Mouse (Mus musculus) forebrain, embryonic 10.5 days (tissue): ENCODE measurements around the gene Ptpru. TPM values are rescaled to one million over a fixed set of nuclear protein-coding genes. Genes with fewer than 3 reads are reported as not detected.

Experiments used
- DNase-seq: peaks from one replicate; pipeline ENCODE4 v3.0.0-alpha.2; 2017; ENCODE audit warnings: low spot score; ENCODE audit errors: extremely low spot score
- H3K27ac ChIP-seq: fragments of 300-500 bp; sonication (generic); 2 replicates; pipeline ENCODE4 v1.5.1; 2016; ENCODE audit warnings: mild to moderate bottlenecking
- H3K27me3 ChIP-seq: fragments of 300-500 bp; sonication (generic); 2 replicates; pipeline ENCODE4 v1.6.1; 2016; ENCODE audit warnings: mild to moderate bottlenecking; ENCODE audit not compliant: poor library complexity, severe bottlenecking
- H3K36me3 ChIP-seq: fragments of 300-500 bp; sonication (generic); replicated peaks from 2 replicates; pipeline ENCODE4 v1.6.1; 2016; ENCODE audit warnings: mild to moderate bottlenecking, moderate library complexity
- H3K4me1 ChIP-seq: fragments of 300-500 bp; sonication (generic); 2 replicates; pipeline ENCODE4 v1.6.1; 2016
- H3K4me3 ChIP-seq: fragments of 300-500 bp; sonication (generic); 2 replicates; pipeline ENCODE4 v1.5.1; 2016; ENCODE audit warnings: mild to moderate bottlenecking, moderate library complexity
- H3K9me3 ChIP-seq: fragments of 300-500 bp; sonication (generic); 2 replicates; pipeline ENCODE4 v1.6.1; 2016; ENCODE audit warnings: mild to moderate bottlenecking, moderate library complexity
- WGBS: fragments of 180-500 bp; shearing (Covaris S2); methylation state at CpG from one replicate; pipeline ENCODE4 v1.1.7; 2016; 5-methylcytosine and 5-hydroxymethylcytosine counted together
- polyA plus RNA-seq: library from polyadenylated mRNA; unstranded; fragments of >200 nt; fragmentation: Nextera tagmentation; extraction: Ambion mirVana; gene quantifications from 2 replicates; pipeline ENCODE4 v1.2.1, GENCODE M21; 2016

The Ptpru gene
- polyA plus RNA-seq, 1 experiment from 2014 or later = 27.0 TPM

- Histone ChIP-seq H3K27me3 (no peaks in the 10 kb centered on the region), H3K4me3 (no peak overlapping the region), H3K27ac (no peak overlapping the region), H3K36me3 (peaks cover 38% of the 10 kb centered on the region), H3K9me3 (no peaks in the 10 kb centered on the region), H3K4me1 (peaks cover 22% of the 10 kb centered on the region)
- no peak for DNase-seq
- 86% methylated on average over 9 of the region's 9 CpGs for WGBS
Measured at GRCm38 (mm10) chr4:131803846-131804245, 34.2 kb downstream of the Ptpru start.

- H3K27ac ChIP-seq = peak overlapping the region; percentile 25; the same call in 1 of the 2 replicates
Measured at GRCm38 (mm10) chr4:131798968-131799367, 39.1 kb downstream of the Ptpru start.

GRCm38 (mm10) chr4:131797920-131798319 lies 40.2 kb downstream of the Ptpru start:
- WGBS = 61% methylated on average over 12 of the region's 12 CpGs
- Histone ChIP-seq H3K27ac (peak overlapping the region; percentile 48; the same call in 1 of the 2 replicates), H3K4me1 (peaks cover 43% of the 10 kb centered on the region), H3K4me3 (no peak overlapping the region), H3K9me3 (no peaks in the 10 kb centered on the region), H3K36me3 (peaks cover 72% of the 10 kb centered on the region), H3K27me3 (0 out of 2 replicates have a peak, but pooled peaks cover 6% of the 10 kb centered on the region)
- DNase-seq = no peak

More at GRCm38 (mm10) chr4:131798968-131799367, 39.1 kb downstream of the Ptpru start:
- WGBS = 18% methylated on average over 4 of the region's 4 CpGs
- DNase-seq = no peak
- H3K4me1 ChIP-seq = peaks cover 48% of the 10 kb centered on the region
- H3K27me3 ChIP-seq = 0 out of 2 replicates have a peak, but pooled peaks cover 6% of the 10 kb centered on the region
- peaks cover 65% of the 10 kb centered on the region for H3K36me3 ChIP-seq
- H3K9me3 ChIP-seq = no peaks in the 10 kb centered on the region
- no peak overlapping the region for H3K4me3 ChIP-seq

GRCm38 (mm10) chr4:131797483-131797882 lies 40.6 kb downstream of the Ptpru start:
- no peaks in the 10 kb centered on the region for H3K9me3 ChIP-seq
- H3K36me3 ChIP-seq = peaks cover 69% of the 10 kb centered on the region
- no peak for DNase-seq
- H3K4me1 ChIP-seq = peaks cover 38% of the 10 kb centered on the region
- 0 out of 2 replicates have a peak, but pooled peaks cover 6% of the 10 kb centered on the region for H3K27me3 ChIP-seq
- H3K27ac ChIP-seq = peak overlapping the region; percentile 48; the same call in 1 of the 2 replicates
- 76% methylated on average over 7 of the region's 7 CpGs for WGBS
- H3K4me3 ChIP-seq = no peak overlapping the region

- H3K9me3 ChIP-seq = no peaks in the 10 kb centered on the region
- WGBS = 80% methylated on average over 14 of the region's 14 CpGs
- DNase-seq = no peak
Measured at GRCm38 (mm10) chr4:131796312-131797080, 41.6 kb downstream of the Ptpru start.

GRCm38 (mm10) chr4:131786800-131787199 lies 51.3 kb downstream of the Ptpru start:
- H3K36me3 ChIP-seq = peaks cover 45% of the 10 kb centered on the region
- H3K4me1 ChIP-seq = 0 out of 2 replicates have a peak, but pooled peaks cover 3% of the 10 kb centered on the region
- no peak for DNase-seq
- no peak overlapping the region for H3K27ac ChIP-seq
- no peaks in the 10 kb centered on the region for H3K9me3 ChIP-seq
- 81% methylated on average over 7 of the region's 7 CpGs for WGBS
- H3K4me3 ChIP-seq = no peak overlapping the region
- H3K27me3 ChIP-seq = no peaks in the 10 kb centered on the region

More at GRCm38 (mm10) chr4:131796312-131797080, 41.6 kb downstream of the Ptpru start:
- H3K27me3 ChIP-seq = 0 out of 2 replicates have a peak, but pooled peaks cover 6% of the 10 kb centered on the region
- H3K36me3 ChIP-seq = peaks cover 61% of the 10 kb centered on the region
- H3K27ac ChIP-seq = no peak overlapping the region
- H3K4me1 ChIP-seq = peaks cover 36% of the 10 kb centered on the region
- H3K4me3 ChIP-seq = no peak overlapping the region

- no peak overlapping the region for H3K4me3 ChIP-seq
- WGBS = 12% methylated on average over 9 of the region's 9 CpGs
- DNase-seq = peak; percentile 57
- peaks cover 36% of the 10 kb centered on the region for H3K36me3 ChIP-seq
- H3K27ac ChIP-seq = no peak overlapping the region
- H3K4me1 ChIP-seq = 0 out of 2 replicates have a peak, but pooled peaks cover 3% of the 10 kb centered on the region
- H3K9me3 ChIP-seq = no peaks in the 10 kb centered on the region
- no peaks in the 10 kb centered on the region for H3K27me3 ChIP-seq
Measured at GRCm38 (mm10) chr4:131784034-131784433, 54.1 kb downstream of the Ptpru start.

GRCm38 (mm10) chr4:131781023-131781422 lies 57.1 kb downstream of the Ptpru start:
- Histone ChIP-seq H3K27me3 (no peaks in the 10 kb centered on the region), H3K4me1 (0 out of 2 replicates have a peak, but pooled peaks cover 3% of the 10 kb centered on the region), H3K9me3 (no peaks in the 10 kb centered on the region), H3K36me3 (peaks cover 13% of the 10 kb centered on the region), H3K27ac (no peak overlapping the region), H3K4me3 (no peak overlapping the region)
- DNase-seq = no peak
- 83% methylated on average over 3 of the region's 3 CpGs for WGBS

GRCm38 (mm10) chr4:131778616-131779275 lies 59.3 kb downstream of the Ptpru start:
- Histone ChIP-seq H3K4me1 (0 out of 2 replicates have a peak, but pooled peaks cover 3% of the 10 kb centered on the region), H3K27me3 (no peaks in the 10 kb centered on the region), H3K9me3 (no peaks in the 10 kb centered on the region), H3K4me3 (no peak overlapping the region), H3K27ac (no peak overlapping the region), H3K36me3 (peaks cover 19% of the 10 kb centered on the region)
- DNase-seq = no peak
- WGBS = 87% methylated on average over 14 of the region's 14 CpGs

GRCm38 (mm10) chr4:131771384-131771783 lies 66.7 kb downstream of the Ptpru start:
- peaks cover 70% of the 10 kb centered on the region for H3K36me3 ChIP-seq
- H3K4me3 ChIP-seq = no peak overlapping the region
- no peaks in the 10 kb centered on the region for H3K9me3 ChIP-seq
- 87% methylated on average over 11 of the region's 11 CpGs for WGBS
- no peaks in the 10 kb centered on the region for H3K27me3 ChIP-seq
- H3K27ac ChIP-seq = no peak overlapping the region
- H3K4me1 ChIP-seq = no peaks in the 10 kb centered on the region
- DNase-seq = no peak

GRCm38 (mm10) chr4:131763911-131764310 lies 74.2 kb downstream of the Ptpru start:
- no peak for DNase-seq
- Histone ChIP-seq H3K27ac (no peak overlapping the region), H3K4me3 (no peak overlapping the region), H3K27me3 (no peaks in the 10 kb centered on the region), H3K4me1 (0 out of 2 replicates have a peak, but pooled peaks cover 3% of the 10 kb centered on the region), H3K9me3 (no peaks in the 10 kb centered on the region), H3K36me3 (peaks cover 13% of the 10 kb centered on the region)
- WGBS = 96% methylated on average over 7 of the region's 7 CpGs

GRCm38 (mm10) chr4:131763479-131763878 lies 74.6 kb downstream of the Ptpru start:
- peaks cover 9% of the 10 kb centered on the region for H3K36me3 ChIP-seq
- H3K27ac ChIP-seq = no peak overlapping the region
- DNase-seq = no peak
- no peak overlapping the region for H3K4me3 ChIP-seq
- H3K4me1 ChIP-seq = 0 out of 2 replicates have a peak, but pooled peaks cover 3% of the 10 kb centered on the region
- no peaks in the 10 kb centered on the region for H3K9me3 ChIP-seq
- no peaks in the 10 kb centered on the region for H3K27me3 ChIP-seq
- WGBS = 74% methylated on average over 3 of the region's 3 CpGs
